Mouse (Mus musculus): ENCODE data around the gene Gtf2h5. TPM values are rescaled to one million over a fixed set of nuclear protein-coding genes. Genes with fewer than 3 reads are reported as not detected.
A peak's percentile ranks its signal among the peaks of the same experiment; 100 is the strongest.

The Gtf2h5 gene
- polyA plus RNA-seq, 1 experiment = 0.59 TPM

DNA sequence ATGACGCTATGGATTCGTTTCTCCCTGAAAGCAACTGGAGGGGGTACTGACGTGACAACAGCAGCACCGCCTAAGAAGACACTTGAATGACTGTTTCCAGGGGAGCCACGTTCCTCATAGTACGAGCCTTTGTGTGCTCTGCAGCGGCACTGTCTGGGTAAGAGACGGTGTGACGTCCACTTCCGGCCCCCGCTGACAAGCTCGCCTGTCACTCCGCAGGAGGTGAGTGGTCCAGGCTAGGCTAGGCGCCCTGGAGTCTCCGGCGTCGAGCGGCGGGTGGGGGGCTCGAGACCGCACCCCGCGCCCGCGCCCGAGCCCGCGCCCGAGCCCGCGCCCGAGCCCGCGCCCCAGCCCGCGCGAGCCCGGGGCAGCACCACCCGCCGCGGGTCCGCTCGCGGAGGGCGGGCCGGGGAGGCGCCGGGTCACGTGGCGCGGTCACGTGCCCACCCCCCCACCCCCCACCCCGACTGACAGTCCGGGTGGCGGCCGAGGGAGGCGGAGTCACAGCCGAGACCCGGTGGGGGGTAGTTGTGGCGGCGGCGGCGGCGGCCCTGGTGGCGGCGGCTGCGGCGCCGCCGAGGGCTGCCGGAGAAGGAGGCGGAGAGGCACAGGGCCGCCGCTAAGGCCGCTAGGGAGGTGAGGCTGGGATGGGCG is 26.9 kb downstream of the Gtf2h5 start, which contains the start of gene Tulp4:
TSS of gene Tulp4 (plus strand) at position 77 of the 654 bp plus-strand sequence.
- Histone ChIP-seq H3K4me3 (replicated peaks) (peak within 1 kb of the TSS; percentile 80), H3K4me1 (ENCODE audit: control insufficient read depth) (peaks cover 17% of the 10 kb centered on the region), H3K27me3 (ENCODE audit: control insufficient read depth) (peaks cover 31% of the 10 kb centered on the region), H3K36me3 (ENCODE audit: control insufficient read depth) (no peaks in the 10 kb centered on the region), H3K9me3 (ENCODE audit: control insufficient read depth, low read length) (no peaks in the 10 kb centered on the region)
- TF ChIP-seq GATA1 (IDR thresholded peaks at IDR 0.05; ENCODE audit: low read length) (no peak), TAL1 (IDR thresholded peaks at IDR 0.05; ENCODE audit: low read length) (no peak)

GRCm38 (mm10) chr17:6107015-6107601 is 27.5 kb downstream of the Gtf2h5 start:
- Histone ChIP-seq H3K27me3 (ENCODE audit: control insufficient read depth) (peaks cover 31% of the 10 kb centered on the region), H3K4me1 (ENCODE audit: control insufficient read depth) (peaks cover 17% of the 10 kb centered on the region), H3K36me3 (ENCODE audit: control insufficient read depth) (no peaks in the 10 kb centered on the region), H3K9me3 (ENCODE audit: control insufficient read depth, low read length) (no peaks in the 10 kb centered on the region), H3K4me3 (replicated peaks) (peak overlapping the region; percentile 80)
- no peak for TF ChIP-seq GATA1 (IDR thresholded peaks at IDR 0.05; ENCODE audit: low read length)
- TF ChIP-seq TAL1 (IDR thresholded peaks at IDR 0.05; ENCODE audit: low read length) = no peak

GRCm38 (mm10) chr17:6108175-6108574 is 28.6 kb downstream of the Gtf2h5 start:
- H3K4me3 ChIP-seq (replicated peaks) = no peak overlapping the region
- H3K36me3 ChIP-seq (ENCODE audit: control insufficient read depth) = no peaks in the 10 kb centered on the region
- TF ChIP-seq TAL1 (IDR thresholded peaks at IDR 0.05; ENCODE audit: low read length) (no peak), GATA1 (IDR thresholded peaks at IDR 0.05; ENCODE audit: low read length) (no peak)

DNA sequence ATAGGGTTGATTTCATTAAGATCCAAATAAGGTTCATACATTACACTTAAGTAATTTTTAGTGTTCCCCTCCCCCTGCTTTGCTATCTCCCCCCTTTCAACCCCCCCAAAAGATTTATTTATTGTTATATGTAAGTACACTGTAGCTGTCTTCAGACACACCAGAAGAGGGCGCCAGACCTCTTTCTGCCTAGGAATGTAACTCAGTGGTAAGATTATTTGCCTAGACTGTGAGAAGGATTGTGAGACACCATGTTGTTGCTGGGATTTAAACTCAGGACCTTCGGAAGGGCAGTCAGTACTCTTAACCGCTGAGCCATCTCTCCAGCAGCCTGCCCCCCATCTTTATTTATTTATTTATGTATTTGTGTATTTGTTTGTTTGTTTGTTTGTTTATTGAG is 31.4 kb downstream of the Gtf2h5 start:
- H3K9me3 ChIP-seq (ENCODE audit: control insufficient read depth, low read length) = no peaks in the 10 kb centered on the region
- TF ChIP-seq TAL1 (IDR thresholded peaks at IDR 0.05; ENCODE audit: low read length) (no peak), GATA1 (IDR thresholded peaks at IDR 0.05; ENCODE audit: low read length) (no peak)
- peaks cover 15% of the 10 kb centered on the region for H3K27me3 ChIP-seq (ENCODE audit: control insufficient read depth)
- H3K4me3 ChIP-seq (replicated peaks) = no peak overlapping the region
- H3K4me1 ChIP-seq (ENCODE audit: control insufficient read depth) = peaks cover 12% of the 10 kb centered on the region
- no peaks in the 10 kb centered on the region for H3K36me3 ChIP-seq (ENCODE audit: control insufficient read depth)

More at GRCm38 (mm10) chr17:6108175-6108574, 28.6 kb downstream of the Gtf2h5 start:
- peaks cover 28% of the 10 kb centered on the region for H3K27me3 ChIP-seq (ENCODE audit: control insufficient read depth)
- H3K9me3 ChIP-seq (ENCODE audit: control insufficient read depth, low read length) = no peaks in the 10 kb centered on the region
- peaks cover 17% of the 10 kb centered on the region for H3K4me1 ChIP-seq (ENCODE audit: control insufficient read depth)

GRCm38 (mm10) chr17:6113653-6114052 is 34.1 kb downstream of the Gtf2h5 start:
- Histone ChIP-seq H3K27me3 (ENCODE audit: control insufficient read depth) (no peaks in the 10 kb centered on the region; the same call in 1 of the 2 replicates), H3K4me1 (ENCODE audit: control insufficient read depth) (no peaks in the 10 kb centered on the region), H3K9me3 (ENCODE audit: control insufficient read depth, low read length) (no peaks in the 10 kb centered on the region), H3K4me3 (replicated peaks) (no peak overlapping the region), H3K36me3 (ENCODE audit: control insufficient read depth) (no peaks in the 10 kb centered on the region)
- no peak for TF ChIP-seq GATA1 (IDR thresholded peaks at IDR 0.05; ENCODE audit: low read length)
- TF ChIP-seq TAL1 (IDR thresholded peaks at IDR 0.05; ENCODE audit: low read length) = no peak

GRCm38 (mm10) chr17:6115085-6115484 is 35.5 kb downstream of the Gtf2h5 start:
- no peaks in the 10 kb centered on the region for H3K36me3 ChIP-seq (ENCODE audit: control insufficient read depth)
- TF ChIP-seq TAL1 (IDR thresholded peaks at IDR 0.05; ENCODE audit: low read length) (no peak), GATA1 (IDR thresholded peaks at IDR 0.05; ENCODE audit: low read length) (no peak)
- no peaks in the 10 kb centered on the region for H3K27me3 ChIP-seq (ENCODE audit: control insufficient read depth)
- no peaks in the 10 kb centered on the region for H3K4me1 ChIP-seq (ENCODE audit: control insufficient read depth)
- no peaks in the 10 kb centered on the region for H3K9me3 ChIP-seq (ENCODE audit: control insufficient read depth, low read length)
- no peak overlapping the region for H3K4me3 ChIP-seq (replicated peaks)

GRCm38 (mm10) chr17:6117148-6117725 is 37.7 kb downstream of the Gtf2h5 start:
- TF ChIP-seq TAL1 (IDR thresholded peaks at IDR 0.05; ENCODE audit: low read length) = no peak
- TF ChIP-seq GATA1 (IDR thresholded peaks at IDR 0.05; ENCODE audit: low read length) = no peak

GRCm38 (mm10) chr17:6117917-6118316 is 38.3 kb downstream of the Gtf2h5 start:
- Histone ChIP-seq H3K9me3 (ENCODE audit: control insufficient read depth, low read length) (no peaks in the 10 kb centered on the region), H3K27me3 (ENCODE audit: control insufficient read depth) (no peaks in the 10 kb centered on the region)

More at GRCm38 (mm10) chr17:6117148-6117725, 37.7 kb downstream of the Gtf2h5 start:
- H3K4me1 ChIP-seq (ENCODE audit: control insufficient read depth) = no peaks in the 10 kb centered on the region
- H3K36me3 ChIP-seq (ENCODE audit: control insufficient read depth) = no peaks in the 10 kb centered on the region
- H3K4me3 ChIP-seq (replicated peaks) = no peak overlapping the region
- no peaks in the 10 kb centered on the region for H3K27me3 ChIP-seq (ENCODE audit: control insufficient read depth)
- H3K9me3 ChIP-seq (ENCODE audit: control insufficient read depth, low read length) = no peaks in the 10 kb centered on the region

GRCm38 (mm10) chr17:6118861-6119260 is 39.3 kb downstream of the Gtf2h5 start:
- no peaks in the 10 kb centered on the region; the same call in 1 of the 2 replicates for H3K36me3 ChIP-seq (ENCODE audit: control insufficient read depth)
- H3K4me3 ChIP-seq (replicated peaks) = no peak overlapping the region
- TF ChIP-seq GATA1 (IDR thresholded peaks at IDR 0.05; ENCODE audit: low read length) = no peak
- TF ChIP-seq TAL1 (IDR thresholded peaks at IDR 0.05; ENCODE audit: low read length) = no peak
- no peaks in the 10 kb centered on the region for H3K9me3 ChIP-seq (ENCODE audit: control insufficient read depth, low read length)
- no peaks in the 10 kb centered on the region for H3K27me3 ChIP-seq (ENCODE audit: control insufficient read depth)
- no peaks in the 10 kb centered on the region for H3K4me1 ChIP-seq (ENCODE audit: control insufficient read depth)

More at GRCm38 (mm10) chr17:6117917-6118316, 38.3 kb downstream of the Gtf2h5 start:
- H3K4me1 ChIP-seq (ENCODE audit: control insufficient read depth) = no peaks in the 10 kb centered on the region
- H3K4me3 ChIP-seq (replicated peaks) = no peak overlapping the region
- no peak for TF ChIP-seq TAL1 (IDR thresholded peaks at IDR 0.05; ENCODE audit: low read length)
- no peak for TF ChIP-seq GATA1 (IDR thresholded peaks at IDR 0.05; ENCODE audit: low read length)
- no peaks in the 10 kb centered on the region; the same call in 1 of the 2 replicates for H3K36me3 ChIP-seq (ENCODE audit: control insufficient read depth)

Data from erythroblast, embryonic 14.5 days (primary cell).